ENCODE assay signal across 17 mouse cellular contexts in genomic region chr11:11514920-11515319, GRCm38 (mm10). TPM values are rescaled to one million over a fixed set of nuclear protein-coding genes. Genes with fewer than 3 reads are reported as not detected.
"Had no signal": no experiment of that assay in that cellular context is flagged by ENCODE, and none has a peak within 500 bp of the region (broad histone marks: within the 10 kb centered on the region; RNA-seq: fewer than 3 reads in every experiment).

No protein-coding gene starts in this region.

- ATAC-seq: liver, embryonic 12.5 days; midbrain, embryonic 13.5 days; midbrain, embryonic 15.5 days had no signal

- H3K4me1 ChIP-seq: midbrain, embryonic 10.5 days; midbrain, embryonic 13.5 days; midbrain, embryonic 15.5 days; neural tube, embryonic 12.5 days had no signal

- DNase-seq: lung, adult 18-20 months; lung, embryonic 14.5 days; lung, postnatal 10 days; lung, postnatal 4 days; right cerebral cortex, postnatal 14 days; right cerebral cortex, postnatal 4 days; spleen, adult 18-20 months; thymus, postnatal 14 days; thymus, postnatal 36 days had no signal

- H3K27me3 ChIP-seq: liver, embryonic 12.5 days; midbrain, embryonic 13.5 days; midbrain, embryonic 15.5 days; neural tube, embryonic 12.5 days had no signal

- H3K36me3 ChIP-seq: liver, embryonic 12.5 days; midbrain, embryonic 10.5 days; midbrain, embryonic 13.5 days; midbrain, embryonic 15.5 days; neural tube, embryonic 12.5 days had no signal

- H3K9ac ChIP-seq: liver, embryonic 12.5 days; liver, embryonic 14.5 days; lung, embryonic 14.5 days; midbrain, embryonic 13.5 days; midbrain, embryonic 15.5 days; neural tube, embryonic 12.5 days had no signal

- H3K27ac ChIP-seq: liver, embryonic 12.5 days; liver, embryonic 14.5 days; midbrain, embryonic 10.5 days; midbrain, embryonic 13.5 days; midbrain, embryonic 15.5 days; neural tube, embryonic 12.5 days had no signal

- H3K4me2 ChIP-seq: liver, embryonic 12.5 days; lung, embryonic 14.5 days; midbrain, embryonic 13.5 days; midbrain, embryonic 15.5 days; neural tube, embryonic 12.5 days had no signal

- H3K4me3 ChIP-seq: liver, embryonic 12.5 days; midbrain, embryonic 10.5 days; midbrain, embryonic 13.5 days; midbrain, embryonic 15.5 days; myocyte; neural tube, embryonic 12.5 days had no signal

- H3K9me3 ChIP-seq: liver, embryonic 12.5 days; midbrain, embryonic 10.5 days; midbrain, embryonic 13.5 days; midbrain, embryonic 15.5 days; neural tube, embryonic 12.5 days had no signal

RNA-seq across cellular contexts. Expression of gene Zpbp, which starts 52.7 kb away (rescaled TPM):
- polyA plus RNA-seq: myocyte; small intestine, adult 2 months had no signal

RNA-seq across cellular contexts. Expression of gene Spata48, which starts 53.0 kb away (rescaled TPM):
- polyA plus RNA-seq: myocyte; small intestine, adult 2 months had no signal
